Mouse (Mus musculus) fibroblast of lung, adult 2 months (primary cell): ENCODE results near the gene Dync1li2.

Experiments used
- DNase-seq: peaks from one replicate; pipeline ENCODE4 v3.0.0-alpha.2; 2011; ENCODE audit warnings: low read depth

Gene Dync1li2

DNA sequence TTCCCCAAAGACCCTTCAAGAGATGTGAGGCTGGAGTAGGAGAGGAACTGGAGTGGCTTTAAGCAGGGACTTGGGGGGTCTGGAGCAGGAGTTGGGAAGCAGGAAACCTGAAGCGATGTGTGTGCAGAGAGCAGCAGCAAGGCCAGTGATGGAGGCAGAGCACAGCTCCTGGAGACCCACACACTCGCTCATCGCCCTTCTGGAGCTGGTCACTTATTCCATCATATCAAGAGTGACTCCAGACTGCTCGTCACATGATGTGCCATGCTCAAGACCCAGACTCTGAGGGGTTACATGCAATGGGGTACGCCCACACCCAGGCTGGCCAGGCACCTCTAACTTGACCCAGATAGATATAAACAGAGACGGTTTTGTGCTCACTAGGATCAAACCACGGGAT is 62.6 kb downstream of the Dync1li2 start:
- DNase-seq, result no peak

DNA sequence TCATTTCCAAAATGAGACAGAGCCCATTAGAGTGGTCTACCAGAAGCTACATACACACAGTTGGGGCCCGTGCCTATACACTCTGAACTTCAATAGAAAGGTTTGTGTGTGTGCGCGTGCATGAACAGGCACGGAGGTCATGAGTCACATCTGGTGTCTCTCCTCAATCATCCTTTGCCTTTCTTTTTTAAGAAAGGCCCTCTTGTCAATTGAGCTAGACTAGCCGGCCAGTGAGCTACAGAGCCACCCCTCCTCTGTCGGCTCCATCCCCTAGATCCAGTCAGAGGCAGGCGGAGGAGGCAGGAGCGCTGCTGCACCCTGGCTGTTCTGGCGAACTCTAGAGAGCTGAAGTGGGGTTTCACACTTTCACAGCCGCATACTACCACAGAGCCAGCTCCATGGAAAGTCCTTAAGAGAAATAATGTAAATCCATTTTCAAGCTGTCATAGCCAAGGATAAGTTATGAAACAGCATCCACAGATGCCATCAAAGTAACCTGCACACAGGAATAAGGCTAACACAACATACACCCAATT is 63.5 kb downstream of the Dync1li2 start:
- no peak for DNase-seq

DNA sequence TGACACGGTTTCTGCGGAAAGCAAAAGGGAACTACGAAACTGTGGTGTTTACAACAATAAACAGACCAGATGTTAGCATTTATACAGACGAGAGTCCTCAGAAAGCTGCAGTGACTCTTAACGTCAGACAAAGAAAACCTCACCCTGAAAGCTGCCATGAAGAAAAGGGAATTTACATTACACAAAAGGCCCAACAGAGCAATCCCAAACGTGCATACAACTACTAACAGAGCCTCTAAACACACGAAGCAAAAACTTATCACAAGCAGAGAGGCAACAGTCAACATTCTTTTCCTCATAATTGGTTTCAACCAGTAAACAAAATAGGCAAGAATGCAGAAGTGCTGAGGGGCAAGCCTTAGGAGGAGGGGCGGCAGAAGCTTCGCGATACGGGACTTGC is 66.2 kb downstream of the Dync1li2 start:
- no peak for DNase-seq

DNA sequence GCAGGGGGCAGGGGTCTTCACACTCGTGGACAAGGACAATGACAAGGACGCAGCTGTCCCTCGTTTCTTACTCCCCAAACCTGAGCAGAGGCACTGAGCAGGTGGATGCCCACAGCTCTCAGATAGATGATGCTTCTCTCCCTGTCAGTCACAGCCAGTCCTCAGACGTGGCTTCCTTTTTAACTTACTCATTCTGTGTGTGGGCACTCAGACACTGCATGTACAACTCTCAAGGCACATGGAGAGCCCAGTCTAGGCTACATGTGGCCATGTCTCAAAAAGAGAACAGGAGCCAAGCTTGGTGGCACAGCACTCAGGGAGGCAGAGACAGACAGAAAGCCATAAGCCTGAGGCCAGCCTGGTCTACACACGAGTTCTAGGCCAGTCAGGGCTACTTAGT is 66.9 kb downstream of the Dync1li2 start:
- no peak for DNase-seq

DNA sequence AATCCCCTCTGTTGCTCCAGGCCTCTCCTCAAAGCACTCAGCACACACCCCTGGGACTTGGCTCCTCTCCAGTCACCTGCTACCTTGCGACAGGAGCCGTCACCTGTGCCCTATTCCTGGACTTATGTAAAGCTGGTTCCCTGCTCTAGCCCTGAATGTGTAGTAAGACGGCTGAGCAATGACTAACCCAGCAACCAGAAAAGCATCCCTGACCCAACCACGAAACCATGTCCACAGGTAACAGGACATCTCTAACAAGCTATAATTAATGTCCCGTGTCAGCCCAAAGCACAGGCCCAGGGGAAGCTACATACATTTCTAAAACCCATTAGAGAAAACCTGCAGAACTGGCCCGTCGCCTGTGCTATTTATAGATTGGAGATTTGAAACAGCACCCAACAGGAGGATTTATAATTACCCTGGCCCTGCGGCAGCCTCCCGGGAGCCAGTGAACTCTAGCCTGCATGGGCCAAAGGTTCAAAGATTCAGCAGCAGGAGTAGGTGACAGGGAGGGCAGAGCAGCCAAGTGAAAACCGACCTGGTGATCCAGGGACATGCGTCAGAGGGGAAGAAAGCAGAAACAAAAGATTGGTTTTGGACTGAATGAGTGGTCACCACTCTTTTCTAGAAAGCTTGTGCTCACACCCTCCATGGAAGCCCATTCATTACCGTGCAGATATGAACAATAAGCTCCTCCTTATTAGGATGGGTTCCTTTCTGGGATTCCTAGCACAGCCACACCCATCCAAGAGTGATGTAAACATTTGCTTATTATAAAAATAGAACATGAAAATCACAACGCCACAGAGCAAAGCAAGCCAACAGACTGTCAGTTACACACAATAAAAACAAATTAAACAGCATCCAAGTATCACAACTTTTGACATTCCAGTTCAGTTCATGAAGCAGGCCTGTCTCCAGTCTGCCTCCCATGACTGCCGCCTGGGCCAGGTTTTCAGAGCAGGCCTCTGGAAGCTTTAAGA is 67.7 kb downstream of the Dync1li2 start:
- DNase-seq, result no peak

DNA sequence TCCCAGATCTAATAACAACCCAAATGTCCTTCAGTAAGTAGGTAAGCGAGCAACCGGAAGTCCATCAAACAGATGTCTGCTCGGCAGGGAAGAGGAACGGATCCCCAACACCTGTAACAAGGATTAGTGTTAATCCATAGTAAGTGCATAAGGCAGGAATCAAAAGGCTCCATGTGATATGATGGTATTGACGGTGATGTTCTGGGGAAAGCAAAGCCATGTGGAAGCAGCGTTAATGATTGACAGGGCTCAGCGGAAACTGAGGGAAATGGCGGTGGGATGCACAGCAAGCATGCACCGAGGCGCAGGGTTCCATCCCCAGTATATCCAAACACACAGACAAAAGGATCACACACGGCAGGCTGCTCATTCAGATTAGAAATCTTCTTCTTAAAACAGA is 68.6 kb downstream of the Dync1li2 start:
- DNase-seq, result no peak

DNA sequence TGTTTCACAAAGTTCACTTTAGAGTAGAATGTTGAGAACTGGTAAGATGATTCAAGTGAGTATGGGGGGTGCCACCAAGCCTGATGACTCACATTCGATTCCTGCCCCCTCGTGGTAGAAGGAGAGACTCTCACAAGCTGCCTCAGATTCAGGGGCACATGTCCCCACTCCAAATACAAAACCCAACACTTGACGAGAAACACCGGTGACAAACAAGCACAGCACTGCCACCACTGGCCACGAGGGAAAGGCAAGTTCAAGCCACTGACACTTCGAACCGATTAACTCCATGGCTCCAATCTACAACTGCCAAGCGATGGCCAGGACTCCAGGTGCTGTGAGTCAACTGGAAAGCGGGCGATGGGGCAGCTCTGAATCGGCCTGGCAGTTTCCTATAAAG is 69.1 kb downstream of the Dync1li2 start:
- no peak for DNase-seq

DNA sequence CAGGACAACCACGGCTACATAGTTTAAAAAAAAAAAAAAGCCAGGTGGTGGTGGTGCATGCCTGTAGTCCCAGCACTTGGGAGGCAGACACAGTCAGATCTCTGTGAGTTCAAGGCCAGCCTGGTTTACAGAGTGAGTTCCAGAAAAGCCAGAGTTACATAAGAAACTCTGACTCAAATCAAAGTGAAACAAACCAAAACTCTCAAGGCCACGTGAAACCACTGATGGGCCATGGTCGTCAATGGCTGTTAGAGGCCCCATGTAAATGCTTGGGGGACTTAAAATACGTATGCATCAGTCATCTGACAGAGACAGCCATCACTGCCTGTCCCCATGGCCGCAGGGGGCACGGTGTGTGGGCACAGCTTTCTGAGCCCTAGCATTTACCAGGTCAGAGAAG is 71.7 kb downstream of the Dync1li2 start:
- DNase-seq, result no peak

DNA sequence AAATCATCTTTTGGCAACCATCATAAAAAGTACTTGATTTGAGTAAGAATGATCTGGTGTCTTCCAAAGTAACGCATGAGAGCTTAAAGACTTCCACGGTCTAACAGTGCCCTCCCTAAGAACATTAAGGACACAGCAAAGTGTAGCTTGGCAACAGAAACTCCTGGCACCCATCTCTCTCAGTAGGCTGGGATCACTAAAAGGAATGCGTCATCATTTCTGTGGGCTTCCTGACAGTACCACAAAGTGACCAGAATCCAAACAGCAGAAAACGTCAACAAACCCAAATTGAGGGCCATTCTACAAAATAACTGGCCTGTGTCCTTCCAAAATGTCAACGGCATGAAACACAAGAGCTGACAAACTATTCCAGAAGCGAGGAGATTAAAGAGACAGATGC is 72.8 kb downstream of the Dync1li2 start:
- peak; percentile 75 for DNase-seq

DNA sequence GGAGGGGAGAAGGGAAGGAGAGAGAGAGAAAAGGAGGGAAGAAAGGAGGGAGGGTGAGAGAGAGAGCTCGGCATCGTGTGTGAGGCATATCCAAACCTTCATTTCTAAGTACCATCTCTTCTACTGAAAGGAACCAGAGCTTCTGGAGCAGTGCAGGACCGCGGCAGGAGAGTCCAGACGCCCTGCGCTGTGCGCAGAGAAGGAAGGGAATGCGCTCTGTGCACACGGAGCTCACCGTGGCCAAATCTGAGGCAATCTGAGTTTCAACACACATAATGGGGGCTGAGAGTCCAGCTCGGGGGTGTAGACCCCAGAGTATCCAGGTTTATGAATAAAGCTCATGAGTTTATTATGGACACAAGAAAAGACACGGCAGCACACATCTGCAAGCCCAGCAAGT is 73.3 kb downstream of the Dync1li2 start:
- DNase-seq, result no peak
